Mouse (Mus musculus): Measurements from ENCODE around the gene Rbm47. TPM values are rescaled to one million over a fixed set of nuclear protein-coding genes. Genes with fewer than 3 reads are reported as not detected.
A peak's percentile ranks its signal among the peaks of the same experiment; 100 is the strongest.

Gene Rbm47
- total and polyA plus RNA-seq, 3 experiments: 1.9 to 3.5 (median 2.2) TPM

- no peaks in the 10 kb centered on the region for H3K36me3 ChIP-seq (ENCODE audit: control insufficient read depth, insufficient read depth, low read length)
- H3K9ac ChIP-seq (ENCODE audit: low read depth, low read length): peak overlapping the region; percentile 31
- peak overlapping the region; percentile 41 for H3K4me3 ChIP-seq
- TF ChIP-seq EP300 (IDR thresholded peaks at IDR 0.05; ENCODE audit: insufficient read depth, low read depth, low read length) (no peak), POLR2A (IDR thresholded peaks at IDR 0.05; ENCODE audit: insufficient read depth, low read depth, low read length) (no peak), CTCF (IDR thresholded peaks at IDR 0.05) (no peak)
- no peaks in the 10 kb centered on the region for H3K79me2 ChIP-seq (replicated peaks; ENCODE audit: control insufficient read depth, insufficient read depth, low read length)
- no peaks in the 10 kb centered on the region for H3K27me3 ChIP-seq (ENCODE audit: control insufficient read depth, insufficient read depth, low read length)
- intact Hi-C loops (cut with DNase I): no loop called here
- peak; percentile 42 to 61 for DNase-seq
- peaks cover 3% of the 10 kb centered on the region for H3K4me1 ChIP-seq (ENCODE audit: control insufficient read depth, insufficient read depth, low read length)
- H3K27ac ChIP-seq: 0 out of 2 replicates have a peak overlapping the region, but pooled peaks have one; percentile 23
- WGBS: 11% methylated on average over 27 of the region's 27 CpGs
Measured at GRCm38 (mm10) chr5:66069470-66070144, 103.3 kb downstream of the Rbm47 start.

- Histone ChIP-seq H3K4me1 (ENCODE audit: control insufficient read depth, insufficient read depth, low read length) (peaks cover 3% of the 10 kb centered on the region), H3K9ac (ENCODE audit: low read depth, low read length) (no peak overlapping the region), H3K27me3 (ENCODE audit: control insufficient read depth, insufficient read depth, low read length) (no peaks in the 10 kb centered on the region), H3K79me2 (replicated peaks; ENCODE audit: control insufficient read depth, insufficient read depth, low read length) (no peaks in the 10 kb centered on the region), H3K36me3 (ENCODE audit: control insufficient read depth, insufficient read depth, low read length) (no peaks in the 10 kb centered on the region), H3K4me3 (no peak overlapping the region), H3K27ac (no peak overlapping the region)
- no peak for DNase-seq
- 53% methylated on average over 7 of the region's 7 CpGs for WGBS
- TF ChIP-seq EP300 (IDR thresholded peaks at IDR 0.05; ENCODE audit: insufficient read depth, low read depth, low read length) (no peak), CTCF (IDR thresholded peaks at IDR 0.05) (no peak), POLR2A (IDR thresholded peaks at IDR 0.05; ENCODE audit: insufficient read depth, low read depth, low read length) (no peak)
- intact Hi-C loops (cut with DNase I): no loop called here
Measured at GRCm38 (mm10) chr5:66069133-66069469, 103.8 kb downstream of the Rbm47 start.

DNA sequence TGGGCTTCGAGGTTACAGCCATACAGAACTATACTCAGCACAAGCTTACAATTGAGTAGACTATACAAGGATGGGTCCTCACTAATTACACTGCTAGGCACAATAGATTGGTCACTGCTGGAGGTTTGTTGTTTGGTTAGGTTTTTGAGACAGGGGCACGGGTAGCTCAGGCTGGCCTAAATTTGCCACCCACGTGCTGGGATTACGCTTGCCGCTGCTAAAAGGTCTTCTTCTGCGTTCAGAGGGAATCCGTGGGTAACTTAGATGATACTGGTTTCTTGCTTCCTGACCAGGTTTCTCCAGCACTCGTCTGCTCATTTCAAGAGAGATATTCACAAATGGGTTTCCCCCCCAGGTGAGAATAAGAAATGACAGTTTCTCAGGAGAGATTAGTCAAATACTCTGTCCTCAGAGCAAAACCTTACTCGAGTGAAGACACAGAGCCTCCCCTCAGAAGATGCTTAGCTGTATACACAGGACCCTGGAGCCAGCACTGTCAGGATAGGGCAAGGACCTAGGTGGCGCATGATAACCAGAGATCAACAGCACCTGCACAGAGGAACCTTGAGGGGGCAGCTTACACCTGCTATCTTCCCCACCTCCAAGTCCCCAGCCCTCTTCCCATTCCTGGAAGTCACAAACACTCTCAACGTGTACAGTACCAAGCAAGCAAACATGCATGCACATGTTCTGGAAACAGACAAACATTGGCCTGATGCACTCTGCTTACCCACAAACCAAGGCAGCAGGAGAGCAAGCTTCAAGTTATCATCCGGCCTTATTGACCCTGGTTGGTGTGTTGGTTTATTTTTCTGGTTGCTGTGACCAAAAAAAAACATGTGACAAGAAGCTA is 104.6 kb downstream of the Rbm47 start:
- 88% methylated on average over 12 of the region's 12 CpGs for WGBS
- Histone ChIP-seq H3K36me3 (ENCODE audit: control insufficient read depth, insufficient read depth, low read length) (no peaks in the 10 kb centered on the region), H3K9ac (ENCODE audit: low read depth, low read length) (no peak overlapping the region), H3K27me3 (ENCODE audit: control insufficient read depth, insufficient read depth, low read length) (no peaks in the 10 kb centered on the region), H3K4me1 (ENCODE audit: control insufficient read depth, insufficient read depth, low read length) (peaks cover 3% of the 10 kb centered on the region), H3K27ac (no peak overlapping the region), H3K4me3 (no peak overlapping the region), H3K79me2 (replicated peaks; ENCODE audit: control insufficient read depth, insufficient read depth, low read length) (no peaks in the 10 kb centered on the region)
- no peak for DNase-seq
- no peak for TF ChIP-seq POLR2A (IDR thresholded peaks at IDR 0.05; ENCODE audit: insufficient read depth, low read depth, low read length)
- TF ChIP-seq EP300 (IDR thresholded peaks at IDR 0.05; ENCODE audit: insufficient read depth, low read depth, low read length): no peak
- no peak for TF ChIP-seq CTCF (IDR thresholded peaks at IDR 0.05)
- intact Hi-C loops (cut with DNase I): no loop called here

- intact Hi-C loops (cut with DNase I): no loop called here
- 60% methylated on average over 7 of the region's 7 CpGs for WGBS
Measured at GRCm38 (mm10) chr5:66067219-66067618, 105.7 kb downstream of the Rbm47 start.

DNA sequence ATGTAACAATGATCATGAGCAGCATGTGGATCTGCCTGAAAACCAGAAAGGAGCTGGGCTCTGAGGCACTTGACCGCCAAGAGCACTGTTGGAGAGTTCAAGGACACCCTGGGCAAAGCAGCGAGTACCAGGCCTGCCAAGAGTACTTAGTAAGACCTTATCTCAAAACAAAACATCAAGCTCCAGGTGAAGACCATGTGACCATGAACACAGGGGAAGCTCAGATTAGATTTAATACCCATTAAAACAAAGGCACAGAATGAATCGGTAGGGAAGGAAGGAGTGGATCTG is 110.0 kb downstream of the Rbm47 start:
- no peak overlapping the region for H3K4me3 ChIP-seq
- no peaks in the 10 kb centered on the region for H3K79me2 ChIP-seq (replicated peaks; ENCODE audit: control insufficient read depth, insufficient read depth, low read length)
- H3K36me3 ChIP-seq (ENCODE audit: control insufficient read depth, insufficient read depth, low read length): no peaks in the 10 kb centered on the region
- 46% methylated on average over 3 of the region's 3 CpGs for WGBS
- intact Hi-C loops (cut with DNase I): no loop called here
- TF ChIP-seq POLR2A (IDR thresholded peaks at IDR 0.05; ENCODE audit: insufficient read depth, low read depth, low read length): no peak
- TF ChIP-seq EP300 (IDR thresholded peaks at IDR 0.05; ENCODE audit: insufficient read depth, low read depth, low read length): no peak
- no peak for TF ChIP-seq CTCF (IDR thresholded peaks at IDR 0.05)
- no peak for DNase-seq
- H3K27ac ChIP-seq: no peak overlapping the region
- H3K9ac ChIP-seq (ENCODE audit: low read depth, low read length): no peak overlapping the region
- H3K27me3 ChIP-seq (ENCODE audit: control insufficient read depth, insufficient read depth, low read length): no peaks in the 10 kb centered on the region
- H3K4me1 ChIP-seq (ENCODE audit: control insufficient read depth, insufficient read depth, low read length): no peaks in the 10 kb centered on the region

More at GRCm38 (mm10) chr5:66067219-66067618, 105.7 kb downstream of the Rbm47 start:
- Histone ChIP-seq H3K4me1 (ENCODE audit: control insufficient read depth, insufficient read depth, low read length) (peaks cover 3% of the 10 kb centered on the region), H3K27ac (no peak overlapping the region), H3K36me3 (ENCODE audit: control insufficient read depth, insufficient read depth, low read length) (no peaks in the 10 kb centered on the region), H3K79me2 (replicated peaks; ENCODE audit: control insufficient read depth, insufficient read depth, low read length) (no peaks in the 10 kb centered on the region), H3K9ac (ENCODE audit: low read depth, low read length) (no peak overlapping the region), H3K27me3 (ENCODE audit: control insufficient read depth, insufficient read depth, low read length) (no peaks in the 10 kb centered on the region), H3K4me3 (no peak overlapping the region)
- DNase-seq: no peak
- no peak for TF ChIP-seq EP300 (IDR thresholded peaks at IDR 0.05; ENCODE audit: insufficient read depth, low read depth, low read length)
- no peak for TF ChIP-seq POLR2A (IDR thresholded peaks at IDR 0.05; ENCODE audit: insufficient read depth, low read depth, low read length)
- no peak for TF ChIP-seq CTCF (IDR thresholded peaks at IDR 0.05)

Measured in heart, adult 2 months (tissue).